Mouse (Mus musculus): ENCODE measurements at regions not wholly inside any gene's neighbourhood (a gene's known extent, or its start where the extent isn't known, plus 50 kb on each side); places are given as distances from the start of the nearest gene placed in this dataset.

DNA sequence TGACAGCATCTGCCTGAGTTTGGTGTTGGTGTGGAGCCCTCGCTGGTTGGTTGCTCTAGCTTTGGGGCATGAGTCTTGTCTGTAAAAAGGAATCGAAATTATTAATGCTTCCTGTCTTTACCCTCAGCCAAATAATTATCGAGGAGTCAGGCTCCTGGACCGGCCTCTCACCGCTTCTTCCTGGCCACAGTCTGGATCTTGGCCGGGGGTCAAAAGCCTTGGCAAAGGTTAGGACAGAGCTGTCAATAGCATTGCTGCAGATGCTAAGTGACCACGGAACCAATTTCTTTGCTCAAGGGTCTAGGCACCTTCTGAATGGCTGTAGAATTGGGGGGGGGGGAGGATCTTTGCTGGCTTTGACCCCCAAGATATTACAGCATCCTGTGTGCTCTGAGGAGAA is 207.3 kb downstream of the Sec16b start:
- no peak for TF ChIP-seq TAL1 (conservative IDR thresholded peaks at IDR 0.05; ENCODE audit: low read depth, low read length)
- TF ChIP-seq CTCF (IDR thresholded peaks at IDR 0.05; ENCODE audit: low read depth, low read length) = no peak
- no peak for TF ChIP-seq POLR2AphosphoS5 (IDR thresholded peaks at IDR 0.05; ENCODE audit: insufficient replicate concordance, low read depth, low read length)
